Mouse (Mus musculus) liver, embryonic 14.5 days (tissue): ENCODE results near the gene Pheta1.

Experiments used
- CTCF ChIP-seq: IDR thresholded peaks from 2 replicates; pipeline ENCODE4 v1.5.1; 2016; ENCODE audit warnings: antibody characterized with exemption, low read depth, control low read depth
- EP300 ChIP-seq: IDR thresholded peaks from 2 replicates; pipeline ENCODE4 v1.6.1; 2016; ENCODE audit warnings: antibody characterized with exemption, low read depth

DNA sequence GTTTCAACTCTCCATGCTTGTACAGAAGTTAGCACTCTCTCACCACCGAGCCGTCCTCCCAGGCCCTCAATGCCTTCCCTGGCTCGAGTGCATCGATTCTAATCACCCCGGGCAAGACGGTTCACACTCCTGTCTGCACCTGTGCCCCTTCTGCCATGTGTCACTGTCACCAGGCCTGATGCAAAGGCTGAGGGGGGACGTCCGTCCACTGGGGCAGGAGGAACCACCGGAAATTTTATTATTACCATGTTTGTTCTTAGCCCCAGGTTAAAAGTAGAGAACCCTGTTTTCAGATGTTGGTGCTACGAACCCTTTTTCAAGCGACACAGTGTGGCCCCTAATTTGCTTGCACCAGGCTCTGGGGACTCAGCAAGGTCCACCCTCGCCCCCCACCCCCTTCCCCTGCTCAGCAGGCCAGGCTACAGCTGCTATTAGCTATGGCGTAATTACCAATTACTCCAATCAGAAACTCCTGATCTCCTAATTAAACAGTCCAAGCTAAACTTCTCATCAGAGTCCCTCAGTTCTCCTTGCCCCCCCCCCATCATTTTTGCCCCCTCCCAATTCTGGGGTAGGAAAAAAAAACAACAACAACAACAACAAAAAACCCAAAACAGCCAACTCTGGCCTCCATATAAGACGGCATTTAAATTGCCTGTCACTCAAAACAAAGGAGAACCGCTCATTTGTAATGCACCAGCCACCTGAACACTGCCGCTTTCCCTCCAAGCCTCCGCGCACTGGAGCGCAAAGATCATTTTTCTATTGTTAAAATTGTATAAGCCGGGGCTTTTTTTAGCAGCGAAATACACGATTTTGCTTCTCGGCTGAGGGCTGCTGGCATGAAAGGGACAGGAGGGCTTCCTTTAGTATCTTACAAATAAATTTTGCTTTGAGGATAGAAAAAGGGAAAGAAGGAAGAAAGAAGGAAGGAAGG, 54.3 kb downstream of the Pheta1 start:
- TF ChIP-seq EP300 = no peak
- no peak for TF ChIP-seq CTCF
